Mouse (Mus musculus): ENCODE measurements around the gene Shprh. TPM values are rescaled to one million over a fixed set of nuclear protein-coding genes. Genes with fewer than 3 reads are reported as not detected.

Gene Shprh
- total RNA-seq (2012; rRNA removed), result 12.1 and 12.9 TPM in 2 replicates
- total RNA-seq (2014; rRNA removed), result 11.0 and 11.2 TPM in 2 replicates
- polyA plus RNA-seq (2012; ENCODE audit: insufficient read length, low read depth), result 11.5 and 12.1 TPM in 2 replicates

GRCm38 (mm10) chr10:11148884-11149741 is at the start of gene Shprh:
Gene Shprh, plus strand, starts transcription at chr10:11149427.
- TF ChIP-seq BHLHE40 (IDR thresholded peaks at IDR 0.05; ENCODE audit: low read depth, low read length) (peak; percentile 47; the same call in 1 of the 2 replicates), SMC3 (IDR thresholded peaks at IDR 0.05; ENCODE audit: low read depth, low read length) (no peak), MEF2A (IDR thresholded peaks at IDR 0.05; ENCODE audit: borderline replicate concordance, low read depth, low read length) (peak; percentile 59; the same call in 1 of the 2 replicates), ZNF384 (IDR thresholded peaks at IDR 0.05; ENCODE audit: low read depth, low read length) (peak; percentile 82), TCF12 (IDR thresholded peaks at IDR 0.05; ENCODE audit: low read depth, low read length) (peak; percentile 79), NRF1 (IDR thresholded peaks at IDR 0.05; ENCODE audit: low read depth, low read length) (peak; percentile 98), JUND (conservative IDR thresholded peaks at IDR 0.05; ENCODE audit: low read depth, low read length) (no peak), ETS1 (conservative IDR thresholded peaks at IDR 0.05; ENCODE audit: low read depth, low read length) (0 out of 2 replicates have a peak, but pooled peaks have one; percentile 37), KAT2A (IDR thresholded peaks at IDR 0.05; ENCODE audit: insufficient replicate concordance, low read length) (peak; percentile 81; the same call in 1 of the 2 replicates), SIN3A (IDR thresholded peaks at IDR 0.05; ENCODE audit: low read length) (peak; percentile 47; the same call in 1 of the 2 replicates), CHD1 (IDR thresholded peaks at IDR 0.05; ENCODE audit: low read depth, low read length) (no peak), ZC3H11A (IDR thresholded peaks at IDR 0.05; ENCODE audit: low read depth, low read length) (no peak), NELFE (IDR thresholded peaks at IDR 0.05; ENCODE audit: low read depth, low read length) (peak; percentile 59; the same call in 1 of the 2 replicates), ELF1 (IDR thresholded peaks at IDR 0.05; ENCODE audit: low read depth, low read length) (peak; percentile 98), MAX (IDR thresholded peaks at IDR 0.05; ENCODE audit: low read length) (peak; percentile 51; the same call in 1 of the 2 replicates), ZMIZ1 (IDR thresholded peaks at IDR 0.05; ENCODE audit: low read depth, low read length) (no peak), CHD2 (IDR thresholded peaks at IDR 0.05; ENCODE audit: low read length) (peak; percentile 99), POLR2AphosphoS2 (IDR thresholded peaks at IDR 0.05; ENCODE audit: low read depth, low read length) (no peak), RAD21 (IDR thresholded peaks at IDR 0.05; ENCODE audit: low read depth, low read length) (no peak), CTCF (conservative IDR thresholded peaks at IDR 0.05 in 1 of 2, IDR thresholded peaks at IDR 0.05 in 1 of 2; ENCODE audit: low read depth in 2 of 2, low read length in 2 of 2) (0 out of 4 replicates have a peak, but pooled peaks of 1 of the 2 experiments have one; percentile 7), POLR2A (IDR thresholded peaks at IDR 0.05; ENCODE audit: low read depth, low read length) (peak; percentile 88), HCFC1 (IDR thresholded peaks at IDR 0.05; ENCODE audit: low read depth, low read length) (peak; percentile 94), IRF4 (IDR thresholded peaks at IDR 0.05; ENCODE audit: low read depth, low read length) (peak; percentile 39; the same call in 1 of the 2 replicates), E2F4 (IDR thresholded peaks at IDR 0.05; ENCODE audit: insufficient replicate concordance, low read depth, low read length) (no peak)
- peak; percentile 99 for DNase-seq (ENCODE audit: extremely low read depth)
- peak within 1 kb of the TSS; percentile 67 for H3K9ac ChIP-seq (ENCODE audit: insufficient read depth, low read depth)
- H3K36me3 ChIP-seq (replicated peaks in 1 of 2; ENCODE audit: control insufficient read depth in 1 of 2, insufficient read depth in 1 of 2, low read length in 1 of 2), result peaks cover 10 to 24% of the 10 kb centered on the region in 2 experiments
- dilution Hi-C loops (cut with MboI; ENCODE audit: extremely low pct_ligation_motif_present, extremely low pct_unique_long_range_greater_than_20kb, low sequenced_read_pairs) (no loop called here), in situ Hi-C loops (cut with MboI; ENCODE audit: low pct_ligation_motif_present, low pct_unique_long_range_greater_than_20kb, low sequenced_read_pairs) (no loop called here)
- peak within 1 kb of the TSS; percentile 64 for H3K4me2 ChIP-seq (ENCODE audit: insufficient read depth, low read depth, poor library complexity, severe bottlenecking)
- peak within 1 kb of the TSS; percentile 84 to 96 (median 92) for H3K4me3 ChIP-seq (replicated peaks in 1 of 3; ENCODE audit: low read depth in 2 of 3, low read length in 2 of 3, poor library complexity in 1 of 3)
- peaks cover 33% of the 10 kb centered on the region for H3K79me2 ChIP-seq (replicated peaks; ENCODE audit: control insufficient read depth, extremely low read depth, insufficient read depth, poor library complexity, severe bottlenecking)
- no peak within 1 kb of the TSS; the same call in 1 of the 2 replicates for H3K27ac ChIP-seq (ENCODE audit: insufficient read depth, low read depth)
- H3K4me1 ChIP-seq (ENCODE audit: control insufficient read depth in 1 of 2, insufficient read depth in 2 of 2), result peaks cover 4 to 36% of the 10 kb centered on the region in 2 experiments; a peak in 3 of 4 replicates
- H3K9me3 ChIP-seq (replicated peaks; ENCODE audit: low read length), result no peaks in the 10 kb centered on the region
- H3K27me3 ChIP-seq (replicated peaks), result no peaks in the 10 kb centered on the region
